Mouse (Mus musculus) kidney, postnatal 25 days (tissue): ENCODE measurements at regions not wholly inside any gene's neighbourhood (a gene's known extent, or its start where the extent isn't known, plus 50 kb on each side); places are given as distances from the start of the nearest gene placed in this dataset.

ENCODE experiments used
- DNase-seq, 2 experiments: peaks; one replicate each; pipeline ENCODE4 v3.0.0; 2021; ENCODE audit warnings: mixed read lengths in 2 of 2

- no peak for DNase-seq
Observed at GRCm38 (mm10) chr7:65244936-65245335, 88.6 kb upstream of the Fam189a1 start.

GRCm38 (mm10) chr7:65241208-65241607 lies 84.8 kb upstream of the Fam189a1 start:
- no peak for DNase-seq

- DNase-seq: no peak
Observed at GRCm38 (mm10) chr7:65235701-65236100, 79.3 kb upstream of the Fam189a1 start.

DNA sequence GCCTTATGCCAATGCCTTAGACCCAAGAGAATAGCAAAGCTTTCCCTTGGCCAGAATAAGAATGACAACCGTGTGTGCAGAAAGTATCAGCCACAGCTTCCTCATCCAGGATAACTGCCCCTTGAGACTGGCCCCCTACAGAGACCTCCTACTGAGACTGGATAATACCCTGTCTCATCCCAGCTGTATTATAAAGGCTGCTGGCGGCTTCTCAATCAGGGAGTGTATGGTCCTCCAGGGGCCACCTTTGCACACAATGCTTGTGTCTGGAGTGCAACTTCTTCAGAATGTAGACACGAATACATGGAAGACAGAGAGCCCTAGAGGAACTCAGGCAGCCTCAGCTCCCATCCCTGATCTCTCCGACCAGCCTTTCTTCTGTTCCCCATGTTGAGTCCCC lies 77.3 kb upstream of the Fam189a1 start:
- no peak for DNase-seq

DNA sequence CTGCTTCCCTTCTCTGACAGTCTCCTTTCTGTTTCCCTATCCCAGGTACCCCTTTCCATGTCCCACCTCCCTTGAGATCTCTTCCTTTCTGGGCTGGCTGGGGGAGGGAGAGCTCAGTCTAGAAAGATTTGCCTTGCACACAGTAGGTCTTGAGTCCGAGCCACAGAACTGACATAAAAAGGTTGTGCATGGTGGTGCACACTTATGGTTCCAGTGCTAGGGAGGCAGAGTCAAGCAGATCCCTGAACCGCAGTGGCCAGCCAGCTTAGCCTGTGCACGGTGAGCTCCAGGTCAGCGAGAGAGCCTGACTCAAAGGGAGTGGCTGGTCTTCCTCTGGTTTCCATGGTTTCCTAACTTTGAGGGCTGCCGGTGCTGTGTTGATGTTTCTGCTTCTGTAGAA lies 72.9 kb upstream of the Fam189a1 start:
- no peak for DNase-seq

- no peak for DNase-seq
Observed at GRCm38 (mm10) chr7:65226218-65226617, 69.8 kb upstream of the Fam189a1 start.

DNA sequence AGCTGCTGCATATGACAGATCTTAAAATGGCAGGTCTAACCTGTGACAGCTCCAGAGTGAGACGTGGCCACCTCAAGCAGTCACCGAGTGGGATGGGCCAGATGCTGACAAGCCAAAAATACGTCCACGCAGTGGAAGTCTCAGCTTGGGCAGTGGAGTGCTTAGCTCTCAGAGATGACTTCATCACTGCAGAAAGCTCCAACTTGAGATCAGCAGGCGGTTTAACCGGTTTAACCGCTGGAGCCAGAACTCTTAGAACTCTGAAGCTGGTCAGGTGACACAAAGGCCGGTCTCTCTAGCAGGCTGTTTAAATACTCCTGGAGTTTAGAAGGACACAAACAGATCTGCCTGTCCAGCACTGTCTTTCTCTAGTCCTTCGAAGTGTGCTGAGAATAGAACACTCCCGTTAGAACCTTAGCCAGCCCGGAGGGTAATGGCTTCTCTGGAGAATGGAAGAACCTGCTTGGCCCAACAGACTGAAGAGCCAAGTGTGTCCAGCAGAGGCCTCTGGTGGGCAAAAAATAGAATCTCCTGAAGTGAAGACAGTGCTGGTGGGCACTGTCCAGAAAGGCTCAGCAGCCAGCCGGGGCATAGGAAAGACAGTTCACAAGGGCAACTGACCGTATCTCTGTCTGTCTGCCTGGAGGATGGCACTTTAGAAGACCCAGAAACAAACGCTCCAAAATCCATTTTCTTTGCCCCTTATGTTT lies 57.0 kb upstream of the Fam189a1 start:
- DNase-seq: peak; percentile 8 to 40

DNA sequence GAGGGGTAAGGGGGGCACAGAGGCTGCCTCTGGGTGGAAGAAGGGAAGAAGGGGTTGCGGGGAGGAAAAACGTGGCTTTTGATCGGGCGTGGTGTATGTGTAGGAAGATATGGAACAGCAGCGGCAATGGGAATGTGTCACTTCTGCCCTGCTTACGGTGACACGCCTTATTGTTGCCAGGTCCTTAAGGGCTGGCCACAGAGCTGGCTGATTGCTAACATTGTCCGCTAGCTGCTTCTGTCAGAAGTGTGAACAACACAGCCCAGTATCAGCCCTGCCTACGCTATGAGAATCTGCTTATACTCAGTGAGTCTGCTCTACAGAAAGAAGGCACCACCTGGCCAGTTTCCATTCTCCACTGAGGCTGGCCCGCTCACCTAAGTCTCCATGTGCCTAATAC lies 50.9 kb upstream of the Fam189a1 start:
- no peak for DNase-seq
